Mouse (Mus musculus) MEL (cell line): ENCODE results near the gene Cabp7.

Experiments
- E2F4 ChIP-seq: IDR thresholded peaks from 2 replicates; pipeline ENCODE4 v1.6.1; 2011; ENCODE audit warnings: low read depth, low read length, improper control_type of control experiment, borderline replicate concordance
- MAX ChIP-seq: IDR thresholded peaks from 2 replicates; pipeline ENCODE4 v1.6.1; 2011; ENCODE audit warnings: low read length, improper control_type of control experiment
- MEF2A ChIP-seq: IDR thresholded peaks from 2 replicates; pipeline ENCODE4 v1.6.1; 2014; ENCODE audit warnings: low read depth, mild to moderate bottlenecking, inconsistent platforms, low read length, improper control_type of control experiment; ENCODE audit not compliant: poor library complexity, insufficient replicate concordance, severe bottlenecking; ENCODE audit errors: extremely low read depth
- NELFE ChIP-seq: IDR thresholded peaks from 2 replicates; pipeline ENCODE4 v1.6.1; 2011; ENCODE audit warnings: low read depth, low read length, improper control_type of control experiment
- POLR2A ChIP-seq, 2 experiments: IDR thresholded peaks; 2 replicates each; pipeline ENCODE4 v1.6.1; 2011 to 2012; ENCODE audit warnings: low read length in 2 of 2, mild to moderate bottlenecking in 2 of 2, control low read depth in 1 of 2, improper control_type of control experiment in 1 of 2, low read depth in 1 of 2, moderate library complexity in 1 of 2; ENCODE audit not compliant: control insufficient read depth in 1 of 2, insufficient read depth in 1 of 2, poor library complexity in 1 of 2
- POLR2AphosphoS2 ChIP-seq: IDR thresholded peaks from 2 replicates; pipeline ENCODE4 v1.6.1; 2011; ENCODE audit warnings: low read length, improper control_type of control experiment
- RCOR1 ChIP-seq: IDR thresholded peaks from 2 replicates; pipeline ENCODE4 v1.6.1; 2012; ENCODE audit warnings: low read depth, mild to moderate bottlenecking, inconsistent platforms, low read length, improper control_type of control experiment
- TAL1 ChIP-seq: IDR thresholded peaks from 2 replicates; pipeline ENCODE4 v1.6.1; 2012; ENCODE audit warnings: mild to moderate bottlenecking, inconsistent platforms, low read length, moderate library complexity, mixed read lengths
- TBP ChIP-seq: IDR thresholded peaks from 2 replicates; pipeline ENCODE4 v1.8.0; 2011; ENCODE audit warnings: low read depth, low read length, improper control_type of control experiment
- ZKSCAN1 ChIP-seq: IDR thresholded peaks from 2 replicates; pipeline ENCODE4 v1.6.1; 2012; ENCODE audit warnings: low read depth, mild to moderate bottlenecking, inconsistent platforms, low read length, improper control_type of control experiment, moderate library complexity

DNA sequence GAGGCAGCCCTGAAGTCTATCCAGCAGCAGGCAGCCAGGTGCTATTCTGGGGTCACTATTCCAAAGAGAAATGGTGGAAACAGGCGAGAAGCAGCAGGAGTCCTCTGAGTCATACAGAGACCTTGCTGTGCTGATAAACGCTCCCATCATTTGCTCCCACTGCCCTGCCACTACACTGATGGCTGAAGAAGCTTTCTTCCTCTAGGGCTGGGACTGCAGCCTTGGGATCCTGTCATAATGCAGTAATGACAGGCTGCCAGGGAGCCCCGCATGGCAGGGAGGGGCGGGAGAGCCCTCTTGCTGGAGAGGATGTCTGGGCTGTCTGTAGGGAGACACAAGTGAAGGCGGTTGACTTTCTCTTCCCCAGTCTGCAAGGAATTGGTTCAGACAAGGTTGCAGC lies 17.9 kb upstream of the Cabp7 start:
- TF ChIP-seq MEF2A (no peak), POLR2A (IDR thresholded peaks at IDR 0.05; ENCODE audit: control insufficient read depth in 1 of 2, insufficient read depth in 1 of 2, low read depth in 1 of 2, low read length in 2 of 2, poor library complexity in 1 of 2) (no peak), TBP (no peak), ZKSCAN1 (no peak), RCOR1 (no peak), POLR2AphosphoS2 (no peak), TAL1 (no peak), MAX (no peak), NELFE (no peak), E2F4 (no peak)
